Mouse (Mus musculus): ENCODE results near the gene Msn. TPM values are rescaled to one million over a fixed set of nuclear protein-coding genes. Genes with fewer than 3 reads are reported as not detected.
A peak's percentile ranks its signal among the peaks of the same experiment; 100 is the strongest.

Gene Msn
- polyA plus RNA-seq, 1 experiment: 127 TPM

DNA sequence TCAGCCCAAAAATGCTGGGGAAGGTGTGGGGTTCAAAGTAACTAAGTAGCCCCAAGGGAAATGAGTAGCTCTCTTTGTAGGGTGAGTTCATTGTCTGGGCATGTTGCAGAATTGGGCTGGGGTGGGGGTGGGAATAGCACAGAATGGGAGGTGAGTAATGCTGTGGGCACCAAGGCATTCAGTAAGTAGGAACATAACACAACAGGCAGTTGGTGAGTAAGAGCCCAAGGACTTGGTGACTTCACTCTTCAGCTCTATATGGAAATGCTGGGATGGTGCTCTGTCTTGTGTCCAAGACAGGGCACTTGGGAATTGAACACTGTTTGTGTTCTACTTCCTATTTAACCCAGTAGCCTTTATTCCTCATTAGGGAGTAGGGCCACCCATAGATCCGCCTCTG is 26.1 kb downstream of the Msn start:
- no peak overlapping the region for H3K4me3 ChIP-seq (ENCODE audit: low read depth, low read length)
- no peak overlapping the region for H3K9ac ChIP-seq (ENCODE audit: low read depth, poor library complexity, severe bottlenecking)
- no peaks in the 10 kb centered on the region for H3K36me3 ChIP-seq (ENCODE audit: control insufficient read depth, insufficient read depth, low read length, poor library complexity, severe bottlenecking)
- no peak overlapping the region for H3K27ac ChIP-seq (ENCODE audit: insufficient read depth, low read length)
- no peaks in the 10 kb centered on the region for H3K27me3 ChIP-seq (ENCODE audit: control insufficient read depth, insufficient read depth, low read length, poor library complexity, severe bottlenecking)
- H3K4me1 ChIP-seq (ENCODE audit: control insufficient read depth, insufficient read depth, low read length): no peaks in the 10 kb centered on the region
- H3K9me3 ChIP-seq (replicated peaks; ENCODE audit: control insufficient read depth, insufficient read depth, low read length, poor library complexity, severe bottlenecking): no peaks in the 10 kb centered on the region
- TF ChIP-seq CTCF (IDR thresholded peaks at IDR 0.05; ENCODE audit: low read depth, low read length) (no peak), EP300 (IDR thresholded peaks at IDR 0.05; ENCODE audit: insufficient read depth, low read depth, low read length) (no peak), POLR2A (IDR thresholded peaks at IDR 0.05; ENCODE audit: insufficient read depth, low read length) (no peak)

DNA sequence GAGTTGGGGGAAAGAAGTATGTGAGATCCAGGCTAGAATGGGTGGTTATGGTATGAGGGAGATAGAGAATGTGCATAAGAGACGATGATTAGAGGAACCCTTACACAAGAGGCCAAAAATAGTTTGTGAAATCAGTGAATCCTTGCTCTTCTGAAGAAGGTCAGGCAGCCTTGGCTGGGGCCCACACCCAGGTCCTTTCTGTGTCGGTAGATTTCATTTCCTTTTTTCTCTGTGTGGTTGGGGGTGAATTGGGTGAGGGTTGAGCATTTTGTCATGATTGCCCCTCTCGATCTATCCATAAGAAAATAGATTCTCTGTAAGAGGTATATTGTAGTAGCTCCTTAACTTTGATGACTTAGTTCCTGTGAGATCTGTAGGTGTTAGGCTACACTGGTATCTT is 31.0 kb downstream of the Msn start:
- TF ChIP-seq EP300 (IDR thresholded peaks at IDR 0.05; ENCODE audit: insufficient read depth, low read depth, low read length): no peak
- no peak for TF ChIP-seq CTCF (IDR thresholded peaks at IDR 0.05; ENCODE audit: low read depth, low read length)
- TF ChIP-seq POLR2A (IDR thresholded peaks at IDR 0.05; ENCODE audit: insufficient read depth, low read length): no peak
- Histone ChIP-seq H3K4me3 (ENCODE audit: low read depth, low read length) (no peak overlapping the region), H3K27ac (ENCODE audit: insufficient read depth, low read length) (no peak overlapping the region), H3K9ac (ENCODE audit: low read depth, poor library complexity, severe bottlenecking) (no peak overlapping the region), H3K27me3 (ENCODE audit: control insufficient read depth, insufficient read depth, low read length, poor library complexity, severe bottlenecking) (no peaks in the 10 kb centered on the region), H3K9me3 (replicated peaks; ENCODE audit: control insufficient read depth, insufficient read depth, low read length, poor library complexity, severe bottlenecking) (no peaks in the 10 kb centered on the region), H3K36me3 (ENCODE audit: control insufficient read depth, insufficient read depth, low read length, poor library complexity, severe bottlenecking) (no peaks in the 10 kb centered on the region), H3K4me1 (ENCODE audit: control insufficient read depth, insufficient read depth, low read length) (peaks cover 2% of the 10 kb centered on the region)

DNA sequence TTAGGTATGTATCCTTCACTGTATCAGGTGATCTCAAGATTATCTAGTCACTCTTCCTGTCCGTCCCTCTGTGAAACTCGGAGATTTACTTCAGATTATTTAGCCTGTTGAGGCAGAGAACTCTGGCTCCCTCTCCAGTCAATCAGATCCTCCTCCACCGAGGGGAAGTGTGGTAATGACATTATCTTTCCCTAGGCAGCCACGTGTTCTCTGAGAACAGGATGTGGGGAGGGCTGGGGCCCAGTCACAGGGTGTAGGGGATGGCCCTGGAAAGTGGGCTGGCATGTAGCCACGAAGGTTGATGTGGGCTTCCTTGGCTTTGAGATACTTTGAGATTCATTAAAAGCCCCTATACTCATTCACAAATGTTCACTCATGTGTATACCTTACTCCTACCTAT is 34.3 kb downstream of the Msn start:
- Histone ChIP-seq H3K27ac (ENCODE audit: insufficient read depth, low read length) (peak overlapping the region; percentile 31; the same call in 1 of the 2 replicates), H3K4me1 (ENCODE audit: control insufficient read depth, insufficient read depth, low read length) (peaks cover 2% of the 10 kb centered on the region), H3K36me3 (ENCODE audit: control insufficient read depth, insufficient read depth, low read length, poor library complexity, severe bottlenecking) (no peaks in the 10 kb centered on the region; the same call in 1 of the 2 replicates), H3K9me3 (replicated peaks; ENCODE audit: control insufficient read depth, insufficient read depth, low read length, poor library complexity, severe bottlenecking) (no peaks in the 10 kb centered on the region), H3K9ac (ENCODE audit: low read depth, poor library complexity, severe bottlenecking) (no peak overlapping the region), H3K27me3 (ENCODE audit: control insufficient read depth, insufficient read depth, low read length, poor library complexity, severe bottlenecking) (no peaks in the 10 kb centered on the region), H3K4me3 (ENCODE audit: low read depth, low read length) (no peak overlapping the region)
- TF ChIP-seq EP300 (IDR thresholded peaks at IDR 0.05; ENCODE audit: insufficient read depth, low read depth, low read length) (no peak), POLR2A (IDR thresholded peaks at IDR 0.05; ENCODE audit: insufficient read depth, low read length) (no peak), CTCF (IDR thresholded peaks at IDR 0.05; ENCODE audit: low read depth, low read length) (no peak)

DNA sequence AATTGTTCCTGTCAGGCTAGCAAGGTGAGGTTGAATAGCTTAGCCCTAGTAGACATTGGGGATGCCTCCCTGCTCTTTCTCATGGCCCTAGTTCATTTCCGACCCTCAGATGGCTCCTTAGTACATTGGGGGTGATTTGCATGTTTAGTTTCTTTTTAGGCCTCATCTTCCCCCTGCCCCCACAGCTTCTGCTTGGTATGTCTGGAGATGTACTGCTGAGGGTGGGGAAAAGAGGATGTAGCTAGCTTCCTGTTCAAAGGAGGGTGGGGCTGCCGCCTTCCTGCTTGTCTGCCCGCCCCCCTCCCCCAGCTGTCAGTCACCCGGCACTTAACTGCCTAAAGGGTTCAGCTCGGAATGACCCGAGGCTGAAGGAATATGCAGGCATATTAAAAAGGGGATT is 34.8 kb downstream of the Msn start:
- no peak overlapping the region for H3K9ac ChIP-seq (ENCODE audit: low read depth, poor library complexity, severe bottlenecking)
- no peaks in the 10 kb centered on the region for H3K9me3 ChIP-seq (replicated peaks; ENCODE audit: control insufficient read depth, insufficient read depth, low read length, poor library complexity, severe bottlenecking)
- peaks cover 2% of the 10 kb centered on the region for H3K4me1 ChIP-seq (ENCODE audit: control insufficient read depth, insufficient read depth, low read length)
- no peaks in the 10 kb centered on the region for H3K27me3 ChIP-seq (ENCODE audit: control insufficient read depth, insufficient read depth, low read length, poor library complexity, severe bottlenecking)
- peak overlapping the region; percentile 31; the same call in 1 of the 2 replicates for H3K27ac ChIP-seq (ENCODE audit: insufficient read depth, low read length)
- H3K4me3 ChIP-seq (ENCODE audit: low read depth, low read length): no peak overlapping the region
- no peak for TF ChIP-seq POLR2A (IDR thresholded peaks at IDR 0.05; ENCODE audit: insufficient read depth, low read length)
- TF ChIP-seq EP300 (IDR thresholded peaks at IDR 0.05; ENCODE audit: insufficient read depth, low read depth, low read length): no peak
- no peak for TF ChIP-seq CTCF (IDR thresholded peaks at IDR 0.05; ENCODE audit: low read depth, low read length)
- no peaks in the 10 kb centered on the region; the same call in 1 of the 2 replicates for H3K36me3 ChIP-seq (ENCODE audit: control insufficient read depth, insufficient read depth, low read length, poor library complexity, severe bottlenecking)

DNA sequence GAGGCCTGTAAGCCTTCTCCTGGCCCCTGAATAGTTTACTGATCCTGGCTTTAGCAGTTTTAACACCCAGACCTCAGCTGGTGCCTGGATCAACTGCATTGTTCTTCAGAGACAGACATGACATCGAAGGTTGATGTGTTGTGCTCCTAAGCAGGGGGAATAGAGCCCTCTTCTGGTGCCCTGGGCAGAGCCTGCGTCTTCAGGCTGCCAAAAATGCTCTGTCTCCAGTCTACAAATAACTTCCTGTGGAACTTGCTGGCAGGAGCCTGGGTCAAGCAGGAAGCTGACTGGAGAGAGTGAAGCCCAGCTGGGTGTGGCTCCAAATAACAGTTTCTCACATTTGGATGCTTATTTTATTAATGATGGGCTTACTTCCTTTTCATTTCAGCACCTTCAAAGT is 37.4 kb downstream of the Msn start:
- Histone ChIP-seq H3K9me3 (replicated peaks; ENCODE audit: control insufficient read depth, insufficient read depth, low read length, poor library complexity, severe bottlenecking) (no peaks in the 10 kb centered on the region), H3K36me3 (ENCODE audit: control insufficient read depth, insufficient read depth, low read length, poor library complexity, severe bottlenecking) (no peaks in the 10 kb centered on the region; the same call in 1 of the 2 replicates), H3K4me1 (ENCODE audit: control insufficient read depth, insufficient read depth, low read length) (peaks cover 2% of the 10 kb centered on the region), H3K9ac (ENCODE audit: low read depth, poor library complexity, severe bottlenecking) (no peak overlapping the region), H3K4me3 (ENCODE audit: low read depth, low read length) (no peak overlapping the region), H3K27ac (ENCODE audit: insufficient read depth, low read length) (no peak overlapping the region), H3K27me3 (ENCODE audit: control insufficient read depth, insufficient read depth, low read length, poor library complexity, severe bottlenecking) (no peaks in the 10 kb centered on the region)
- TF ChIP-seq CTCF (IDR thresholded peaks at IDR 0.05; ENCODE audit: low read depth, low read length): no peak
- TF ChIP-seq POLR2A (IDR thresholded peaks at IDR 0.05; ENCODE audit: insufficient read depth, low read length): no peak
- no peak for TF ChIP-seq EP300 (IDR thresholded peaks at IDR 0.05; ENCODE audit: insufficient read depth, low read depth, low read length)

DNA sequence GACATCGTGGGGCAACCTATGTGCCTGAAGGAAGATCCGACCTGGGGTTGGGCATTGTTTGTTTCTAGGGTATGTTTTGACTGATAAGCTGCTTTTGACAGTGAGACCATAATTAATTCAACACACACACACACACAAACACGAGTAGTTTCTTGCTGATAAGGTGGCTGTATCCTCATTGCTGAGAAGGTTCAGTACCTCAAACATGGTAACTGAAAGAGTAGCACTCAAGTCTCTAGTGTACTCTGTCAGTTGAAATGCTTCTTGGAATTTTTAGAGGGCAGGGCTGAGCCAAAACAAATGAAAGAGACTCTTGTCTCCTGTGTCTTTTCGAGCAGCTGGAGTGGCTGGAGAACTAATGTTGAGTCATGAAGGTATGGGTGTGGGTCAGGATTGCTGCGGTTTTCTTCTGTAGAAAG is 38.4 kb downstream of the Msn start:
- H3K9me3 ChIP-seq (replicated peaks; ENCODE audit: control insufficient read depth, insufficient read depth, low read length, poor library complexity, severe bottlenecking): no peaks in the 10 kb centered on the region
- H3K27me3 ChIP-seq (ENCODE audit: control insufficient read depth, insufficient read depth, low read length, poor library complexity, severe bottlenecking): no peaks in the 10 kb centered on the region
- peaks cover 2% of the 10 kb centered on the region for H3K4me1 ChIP-seq (ENCODE audit: control insufficient read depth, insufficient read depth, low read length)
- no peak overlapping the region for H3K4me3 ChIP-seq (ENCODE audit: low read depth, low read length)
- H3K27ac ChIP-seq (ENCODE audit: insufficient read depth, low read length): peak overlapping the region; percentile 72
- no peak overlapping the region for H3K9ac ChIP-seq (ENCODE audit: low read depth, poor library complexity, severe bottlenecking)
- H3K36me3 ChIP-seq (ENCODE audit: control insufficient read depth, insufficient read depth, low read length, poor library complexity, severe bottlenecking): no peaks in the 10 kb centered on the region; the same call in 1 of the 2 replicates
- TF ChIP-seq EP300 (IDR thresholded peaks at IDR 0.05; ENCODE audit: insufficient read depth, low read depth, low read length): no peak
- no peak for TF ChIP-seq POLR2A (IDR thresholded peaks at IDR 0.05; ENCODE audit: insufficient read depth, low read length)
- TF ChIP-seq CTCF (IDR thresholded peaks at IDR 0.05; ENCODE audit: low read depth, low read length): no peak
